Mouse (Mus musculus) ES-E14 (cell line): ENCODE measurements around the gene Scd3.

Experiments used
- CHD2 ChIP-seq: IDR thresholded peaks from 2 replicates; pipeline ENCODE4 v1.6.1; 2014; ENCODE audit warnings: mild to moderate bottlenecking, low read depth, low read length, inconsistent platforms
- HCFC1 ChIP-seq: IDR thresholded peaks from 2 replicates; pipeline ENCODE4 v1.6.1; 2012; ENCODE audit warnings: low read length, inconsistent platforms, borderline replicate concordance; ENCODE audit not compliant: insufficient read depth

DNA sequence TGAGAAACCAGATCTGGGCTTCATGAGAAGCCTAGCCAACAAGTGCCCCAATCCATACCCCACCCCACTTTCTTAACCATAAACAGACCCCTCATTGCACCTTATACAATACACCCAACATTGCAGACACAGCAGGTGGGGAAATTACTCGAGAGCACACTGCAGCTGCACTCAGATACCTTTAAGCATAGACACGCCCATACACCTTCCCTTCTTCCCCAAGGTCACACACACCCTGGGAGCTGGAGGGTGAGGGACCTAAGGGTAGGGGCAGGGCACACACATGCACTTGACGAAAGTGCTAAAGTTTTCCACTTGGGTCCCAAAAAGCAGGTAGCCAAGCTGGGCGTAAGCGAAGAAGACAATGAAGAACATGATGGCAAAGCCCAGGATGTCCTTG, 49.3 kb upstream of the Scd3 start:
- TF ChIP-seq CHD2 = no peak
- no peak for TF ChIP-seq HCFC1
